In genomic region chr11:72080461-72080860, GRCm38 (mm10) we compare ENCODE assay signal across 31 mouse cellular contexts. TPM values are rescaled to one million over a fixed set of nuclear protein-coding genes. Genes with fewer than 3 reads are reported as not detected.
A peak's percentile ranks its signal among the peaks of the same experiment; 100 is the strongest.
DNase-seq lines count a peak whose midpoint lies in the region; ATAC-seq and TF ChIP-seq lines count a peak whose summit lies in the region.
"Had no signal": no experiment of that assay in that cellular context is flagged by ENCODE, and none has a peak within 500 bp of the region (broad histone marks: within the 10 kb centered on the region; RNA-seq: fewer than 3 reads in every experiment).

No protein-coding gene starts in this region.

- DNase-seq in forebrain, embryonic 11.5 days (ENCODE audit: low spot score), result no peak
- DNase-seq in brain, embryonic 14.5 days (ENCODE audit: low read depth), result peak; percentile 57
- no peak for DNase-seq in kidney, postnatal 25 days
- no peak for DNase-seq in left cerebral cortex, postnatal 10 days (ENCODE audit: extremely low spot score in 1 of 2, low spot score in 2 of 2)
- DNase-seq: adrenal gland, adult 2 months; adrenal gland, postnatal 14 days; B cell, adult 2 months; cerebellum, adult 18-20 months; cerebellum, adult 9-11 months; cerebellum, postnatal 25 days; gastrocnemius, postnatal 14 days; heart, adult 18-20 months; heart, postnatal 10 days; heart, postnatal 36 days; kidney, adult 18-20 months had no signal

- H3K4me3 ChIP-seq in forebrain, embryonic 12.5 days (replicated peaks), result no peak overlapping the region
- no peak overlapping the region for H3K4me3 ChIP-seq in forebrain, embryonic 11.5 days (ENCODE audit: low read depth, low read length)
- H3K4me3 ChIP-seq in forebrain, embryonic 16.5 days (replicated peaks; ENCODE audit: low read length), result no peak overlapping the region
- no peak overlapping the region for H3K4me3 ChIP-seq in olfactory bulb, adult 2 months (ENCODE audit: insufficient read depth, low read depth, low read length)
- H3K4me3 ChIP-seq: embryonic facial prominence, embryonic 12.5 days; embryonic facial prominence, embryonic 15.5 days; heart, embryonic 12.5 days; heart, embryonic 15.5 days; hindbrain, embryonic 10.5 days; hindbrain, embryonic 13.5 days had no signal

- no peak overlapping the region for H3K4me2 ChIP-seq in forebrain, embryonic 12.5 days
- H3K4me2 ChIP-seq in forebrain, embryonic 11.5 days (ENCODE audit: low read depth, low read length, severe bottlenecking), result no peak overlapping the region
- no peak overlapping the region for H3K4me2 ChIP-seq in forebrain, embryonic 16.5 days (ENCODE audit: low read length)
- H3K4me2 ChIP-seq: embryonic facial prominence, embryonic 12.5 days; embryonic facial prominence, embryonic 15.5 days; heart, embryonic 12.5 days; heart, embryonic 15.5 days; hindbrain, embryonic 13.5 days had no signal

- 51% methylated on average over 6 of the region's 6 CpGs for WGBS in forebrain, embryonic 12.5 days
- WGBS in forebrain, embryonic 11.5 days, result 74% methylated on average over 6 of the region's 6 CpGs
- WGBS in forebrain, embryonic 16.5 days, result 48% methylated on average over 6 of the region's 6 CpGs
- 18% methylated on average over 6 of the region's 6 CpGs for WGBS in olfactory bulb, adult 2 months

- no peaks in the 10 kb centered on the region for H3K9me3 ChIP-seq in forebrain, embryonic 12.5 days
- no peaks in the 10 kb centered on the region for H3K9me3 ChIP-seq in forebrain, embryonic 11.5 days (ENCODE audit: control insufficient read depth, low read length)
- H3K9me3 ChIP-seq in forebrain, embryonic 16.5 days (ENCODE audit: control insufficient read depth, low read length), result no peaks in the 10 kb centered on the region
- H3K9me3 ChIP-seq: embryonic facial prominence, embryonic 12.5 days; embryonic facial prominence, embryonic 15.5 days; heart, embryonic 12.5 days; heart, embryonic 15.5 days; hindbrain, embryonic 10.5 days; hindbrain, embryonic 13.5 days had no signal

- 0 out of 2 replicates have a peak overlapping the region, but pooled peaks have one; percentile 46 for H3K27ac ChIP-seq in forebrain, embryonic 12.5 days
- no peak overlapping the region for H3K27ac ChIP-seq in forebrain, embryonic 11.5 days (ENCODE audit: low read depth, low read length)
- no peak overlapping the region for H3K27ac ChIP-seq in forebrain, embryonic 16.5 days (ENCODE audit: low read length)
- peak overlapping the region; percentile 95 for H3K27ac ChIP-seq in olfactory bulb, adult 2 months (ENCODE audit: insufficient read depth, low read depth, low read length)
- H3K27ac ChIP-seq: embryonic facial prominence, embryonic 12.5 days; embryonic facial prominence, embryonic 15.5 days; heart, embryonic 15.5 days; hindbrain, embryonic 13.5 days; hindbrain, postnatal 0 days had no signal

- H3K4me1 ChIP-seq in forebrain, embryonic 12.5 days, result peaks cover 8% of the 10 kb centered on the region
- no peaks in the 10 kb centered on the region for H3K4me1 ChIP-seq in forebrain, embryonic 11.5 days (replicated peaks; ENCODE audit: control insufficient read depth, insufficient read depth, low read length)
- peaks cover 14% of the 10 kb centered on the region for H3K4me1 ChIP-seq in forebrain, embryonic 16.5 days (replicated peaks; ENCODE audit: control insufficient read depth, insufficient read depth, low read length)
- H3K4me1 ChIP-seq in olfactory bulb, adult 2 months (ENCODE audit: control insufficient read depth, insufficient read depth, low read length), result peaks cover 50% of the 10 kb centered on the region
- H3K4me1 ChIP-seq: embryonic facial prominence, embryonic 12.5 days; embryonic facial prominence, embryonic 15.5 days had no signal

- H3K36me3 ChIP-seq in forebrain, embryonic 12.5 days (replicated peaks), result no peaks in the 10 kb centered on the region
- no peaks in the 10 kb centered on the region for H3K36me3 ChIP-seq in forebrain, embryonic 11.5 days (ENCODE audit: control insufficient read depth, insufficient read depth, low read length)
- no peaks in the 10 kb centered on the region for H3K36me3 ChIP-seq in forebrain, embryonic 16.5 days (ENCODE audit: control insufficient read depth, insufficient read depth)
- H3K36me3 ChIP-seq: embryonic facial prominence, embryonic 12.5 days; embryonic facial prominence, embryonic 15.5 days; G1E; heart, embryonic 12.5 days; heart, embryonic 15.5 days; hindbrain, embryonic 10.5 days; hindbrain, embryonic 13.5 days had no signal

- H3K9ac ChIP-seq in forebrain, embryonic 12.5 days, result no peak overlapping the region
- no peak overlapping the region for H3K9ac ChIP-seq in forebrain, embryonic 11.5 days (ENCODE audit: low read length)
- no peak overlapping the region for H3K9ac ChIP-seq in forebrain, embryonic 16.5 days (replicated peaks; ENCODE audit: low read depth, low read length)
- H3K9ac ChIP-seq: embryonic facial prominence, embryonic 12.5 days; embryonic facial prominence, embryonic 15.5 days; heart, embryonic 12.5 days; heart, embryonic 15.5 days; hindbrain, embryonic 13.5 days had no signal

- no peaks in the 10 kb centered on the region for H3K27me3 ChIP-seq in forebrain, embryonic 12.5 days
- H3K27me3 ChIP-seq in forebrain, embryonic 11.5 days (ENCODE audit: control insufficient read depth, insufficient read depth, low read length), result no peaks in the 10 kb centered on the region
- H3K27me3 ChIP-seq in forebrain, embryonic 16.5 days (replicated peaks; ENCODE audit: control insufficient read depth, insufficient read depth, low read length), result no peaks in the 10 kb centered on the region
- H3K27me3 ChIP-seq: embryonic facial prominence, embryonic 12.5 days; heart, embryonic 12.5 days; heart, embryonic 15.5 days; hindbrain, embryonic 13.5 days; Patski had no signal

- ATAC-seq in forebrain, embryonic 12.5 days (ENCODE audit: low FRiP score), result peak; percentile 46; the same call in 1 of the 2 replicates
- ATAC-seq in forebrain, embryonic 11.5 days (replicated peaks; ENCODE audit: low FRiP score), result no peak
- peak; percentile 33; the same call in 1 of the 2 replicates for ATAC-seq in forebrain, embryonic 16.5 days
- ATAC-seq: hindbrain, postnatal 0 days; inflammation-experienced regulatory T-cells, adult 6 months; intestine, embryonic 16.5 days; Patski had no signal

- TF ChIP-seq POLR2A in brain, embryonic 14.5 days (IDR thresholded peaks at IDR 0.05; ENCODE audit: borderline replicate concordance, extremely low read depth, insufficient read depth, insufficient read length, poor library complexity, severe bottlenecking), result no peak
- TF ChIP-seq POLR2A in olfactory bulb, adult 2 months (IDR thresholded peaks at IDR 0.05; ENCODE audit: insufficient read depth, low read depth, low read length), result no peak

- TF ChIP-seq CTCF in brain, embryonic 14.5 days (IDR thresholded peaks at IDR 0.05; ENCODE audit: borderline replicate concordance, extremely low read depth, insufficient read depth, insufficient read length), result no peak
- TF ChIP-seq CTCF in olfactory bulb, adult 2 months (IDR thresholded peaks at IDR 0.05; ENCODE audit: insufficient read depth, low read depth, low read length), result no peak

- intact Hi-C loops in left cerebral cortex, postnatal 10 days (cut with DNase I), result no loop called here

RNA-seq across cellular contexts. Expression of gene Pimreg, which starts 38.6 kb away (rescaled TPM):
- 187 and 191 TPM in 2 replicates for polyA plus RNA-seq in forebrain, embryonic 12.5 days (2016; fragmentation: Nextera tagmentation; extraction: Ambion mirVana)
- 228 and 241 TPM in 2 replicates for polyA plus RNA-seq in forebrain, embryonic 11.5 days (2014; fragmentation: Nextera tagmentation; extraction: Ambion mirVana)
- polyA plus RNA-seq in brain, embryonic 14.5 days (2012; rRNA removed), result 29.9 and 53.4 TPM in 2 replicates
- polyA plus RNA-seq in forebrain, embryonic 16.5 days (2015; fragmentation: Nextera tagmentation; extraction: Ambion mirVana), result 64.1 and 80.3 TPM in 2 replicates
- not detected in 2 replicates for polyA plus RNA-seq in olfactory bulb, adult 2 months (2012; ENCODE audit: insufficient read depth, insufficient read length, low replicate concordance, missing spikeins)
- 1 to 10 TPM; 2.8 to 3.7 TPM for total RNA-seq in left cerebral cortex, postnatal 10 days (2021)
- total RNA-seq: G1E; gastrocnemius, adult 18-20 months had no signal
- polyA plus RNA-seq: G1E had no signal

RNA-seq across cellular contexts. Expression of gene Aipl1, which starts 43.2 kb away (rescaled TPM):
- polyA plus RNA-seq in forebrain, embryonic 12.5 days (2016; fragmentation: Nextera tagmentation; extraction: Ambion mirVana), result 0.37 and 0.50 TPM in 2 replicates
- polyA plus RNA-seq in forebrain, embryonic 11.5 days (2014; fragmentation: Nextera tagmentation; extraction: Ambion mirVana), result 0.20 and 0.41 TPM in 2 replicates
- polyA plus RNA-seq in brain, embryonic 14.5 days (2012; rRNA removed), result 0.30 and 0.38 TPM in 2 replicates
- 0.11 and 0.27 TPM in 2 replicates for polyA plus RNA-seq in forebrain, embryonic 16.5 days (2015; fragmentation: Nextera tagmentation; extraction: Ambion mirVana)
- polyA plus RNA-seq in olfactory bulb, adult 2 months (2012; ENCODE audit: insufficient read depth, insufficient read length, low replicate concordance, missing spikeins), result not detected in 2 replicates
- total RNA-seq in left cerebral cortex, postnatal 10 days (2021), result under 1 TPM in 1 of 2 experiments, not detected in 1; 0.24 TPM
- total RNA-seq: adrenal gland, adult 2 months; gastrocnemius, adult 18-20 months; heart, adult 18-20 months; heart, postnatal 36 days; hindbrain, postnatal 0 days had no signal
- polyA plus RNA-seq: G1E had no signal

RNA-seq across cellular contexts. Expression of gene Pitpnm3, which starts 55.1 kb away (rescaled TPM):
- 0.41 and 0.58 TPM in 2 replicates for polyA plus RNA-seq in forebrain, embryonic 12.5 days (2016; fragmentation: Nextera tagmentation; extraction: Ambion mirVana)
- 0.20 and 0.43 TPM in 2 replicates for polyA plus RNA-seq in forebrain, embryonic 11.5 days (2014; fragmentation: Nextera tagmentation; extraction: Ambion mirVana)
- 8.2 and 13.0 TPM in 2 replicates for polyA plus RNA-seq in brain, embryonic 14.5 days (2012; rRNA removed)
- 2.0 and 3.0 TPM in 2 replicates for polyA plus RNA-seq in forebrain, embryonic 16.5 days (2015; fragmentation: Nextera tagmentation; extraction: Ambion mirVana)
- polyA plus RNA-seq in olfactory bulb, adult 2 months (2012; ENCODE audit: insufficient read depth, insufficient read length, low replicate concordance, missing spikeins), result not detected in 2 replicates
- 10 to 100 TPM; 44.4 to 46.3 TPM for total RNA-seq in left cerebral cortex, postnatal 10 days (2021)
- total RNA-seq: common myeloid progenitor, adult 5-6 weeks had no signal
- polyA plus RNA-seq: inflammation-experienced regulatory T-cells, adult 6 months had no signal

Comparison
In these comparisons a context has a peak if more than half of its experiments do, and no peak if none do; other contexts are left out.
1. H3K27ac ChIP-seq: peak in forebrain, embryonic 12.5 days (single experiment) and olfactory bulb, adult 2 months (single experiment); none in forebrain, embryonic 11.5 days (single experiment) and forebrain, embryonic 16.5 days (single experiment).